ENCODE assay signal across 22 mouse cellular contexts in the genomic region with DNA sequence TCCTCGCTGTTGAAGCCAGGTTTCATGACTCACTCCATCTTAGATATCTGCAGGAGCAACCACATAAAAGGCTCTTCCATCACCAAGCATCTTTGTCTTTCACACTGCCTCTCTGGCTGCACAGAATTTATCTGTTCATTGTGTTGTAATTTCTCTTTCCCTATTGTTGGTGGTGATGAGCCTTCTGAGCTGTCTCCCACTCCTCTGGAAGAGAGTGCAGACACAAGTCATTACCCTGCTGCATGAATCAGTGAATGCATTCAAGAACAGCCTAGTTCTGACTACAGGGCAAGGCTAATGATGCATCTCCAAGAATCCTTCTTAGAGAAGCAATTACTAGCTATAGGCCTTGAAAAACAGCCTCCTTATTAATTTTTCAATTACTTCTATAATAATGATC. TPM values are rescaled to one million over a fixed set of nuclear protein-coding genes. Genes with fewer than 3 reads are reported as not detected.
DNase-seq lines count a peak whose midpoint lies in the region; ATAC-seq lines count a peak whose summit lies in the region.
"Had no signal": no experiment of that assay in that cellular context is flagged by ENCODE, and none has a peak within 500 bp of the region (broad histone marks: within the 10 kb centered on the region; RNA-seq: fewer than 3 reads in every experiment).

No protein-coding gene starts in this region.

- 0 out of 2 replicates have a peak, but pooled peaks have one; percentile 55 for ATAC-seq in hindbrain, embryonic 14.5 days (ENCODE audit: low FRiP score)
- ATAC-seq: forebrain, embryonic 15.5 days; inflammation-experienced regulatory T-cells, adult 6 months had no signal

- no peaks in the 10 kb centered on the region for H3K4me1 ChIP-seq in hindbrain, embryonic 14.5 days (replicated peaks; ENCODE audit: control insufficient read depth, insufficient read depth, low read length)
- no peaks in the 10 kb centered on the region for H3K4me1 ChIP-seq in hindbrain, embryonic 10.5 days (replicated peaks)
- H3K4me1 ChIP-seq in embryonic facial prominence, embryonic 10.5 days, result no peaks in the 10 kb centered on the region
- H3K4me1 ChIP-seq: embryonic facial prominence, embryonic 12.5 days; forebrain, embryonic 15.5 days; heart, embryonic 12.5 days; hindbrain, embryonic 15.5 days had no signal

- no peaks in the 10 kb centered on the region for H3K36me3 ChIP-seq in hindbrain, embryonic 14.5 days (replicated peaks; ENCODE audit: control insufficient read depth, insufficient read depth)
- H3K36me3 ChIP-seq in hindbrain, embryonic 10.5 days, result no peaks in the 10 kb centered on the region
- H3K36me3 ChIP-seq in embryonic facial prominence, embryonic 10.5 days (replicated peaks), result no peaks in the 10 kb centered on the region
- H3K36me3 ChIP-seq: embryonic facial prominence, embryonic 12.5 days; forebrain, embryonic 15.5 days; G1E; heart, embryonic 12.5 days; hindbrain, embryonic 15.5 days had no signal

- no peak overlapping the region for H3K9ac ChIP-seq in hindbrain, embryonic 14.5 days
- H3K9ac ChIP-seq: embryonic facial prominence, embryonic 12.5 days; forebrain, embryonic 15.5 days; heart, embryonic 12.5 days; hindbrain, embryonic 15.5 days had no signal

- H3K4me3 ChIP-seq in hindbrain, embryonic 14.5 days (replicated peaks; ENCODE audit: low read length), result no peak overlapping the region
- H3K4me3 ChIP-seq in hindbrain, embryonic 10.5 days, result no peak overlapping the region
- no peak overlapping the region for H3K4me3 ChIP-seq in embryonic facial prominence, embryonic 10.5 days
- H3K4me3 ChIP-seq: embryonic facial prominence, embryonic 12.5 days; forebrain, embryonic 15.5 days; heart, embryonic 12.5 days; hindbrain, embryonic 15.5 days had no signal

- intact Hi-C loops in left cerebral cortex, postnatal 25 days (cut with DNase I), result no loop called here

- 76% methylated on average over 1 of the region's 1 CpGs for WGBS in hindbrain, embryonic 14.5 days
- WGBS in hindbrain, embryonic 10.5 days, result 83% methylated on average over 1 of the region's 1 CpGs
- WGBS in embryonic facial prominence, embryonic 10.5 days, result 79% methylated on average over 1 of the region's 1 CpGs

- no peak overlapping the region for H3K27ac ChIP-seq in hindbrain, embryonic 14.5 days
- no peak overlapping the region for H3K27ac ChIP-seq in hindbrain, embryonic 10.5 days
- H3K27ac ChIP-seq in embryonic facial prominence, embryonic 10.5 days (replicated peaks), result no peak overlapping the region
- H3K27ac ChIP-seq: embryonic facial prominence, embryonic 12.5 days; forebrain, embryonic 15.5 days; hindbrain, embryonic 15.5 days had no signal

- no peak for DNase-seq in hindbrain, embryonic 14.5 days (ENCODE audit: low spot score)
- DNase-seq in hindbrain, embryonic 10.5 days (ENCODE audit: low spot score), result no peak
- DNase-seq in ES-CJ7 (ENCODE audit: low read depth, low spot score), result peak; percentile 55
- peak; percentile 31 for DNase-seq in ZHBTc4 (ENCODE audit: low read depth, low spot score)
- DNase-seq in retina, postnatal 1 day, result peak; percentile 42
- no peak for DNase-seq in left cerebral cortex, postnatal 25 days (ENCODE audit: low spot score in 2 of 2)
- no peak for DNase-seq in embryonic facial prominence, embryonic 10.5 days (ENCODE audit: low spot score)
- DNase-seq: adrenal gland, adult 2 months; adrenal gland, postnatal 25 days; cerebellum, adult 11 months; cerebellum, adult 8-10 months; cerebellum, postnatal 14 days; embryo, embryonic 11 days; gastrocnemius, postnatal 14 days; kidney, adult 11 months had no signal

- no peaks in the 10 kb centered on the region for H3K27me3 ChIP-seq in hindbrain, embryonic 14.5 days (ENCODE audit: control insufficient read depth, insufficient read depth, low read length)
- H3K27me3 ChIP-seq in hindbrain, embryonic 10.5 days (ENCODE audit: insufficient read depth, poor library complexity, severe bottlenecking), result no peaks in the 10 kb centered on the region
- H3K27me3 ChIP-seq in embryonic facial prominence, embryonic 10.5 days (replicated peaks; ENCODE audit: low read depth, poor library complexity, severe bottlenecking), result no peaks in the 10 kb centered on the region
- H3K27me3 ChIP-seq: embryonic facial prominence, embryonic 12.5 days; forebrain, embryonic 15.5 days; heart, embryonic 12.5 days; hindbrain, embryonic 15.5 days had no signal

- H3K9me3 ChIP-seq in hindbrain, embryonic 14.5 days (ENCODE audit: control insufficient read depth, low read length), result peaks cover 7% of the 10 kb centered on the region; the same call in 1 of the 2 replicates
- H3K9me3 ChIP-seq in hindbrain, embryonic 10.5 days, result no peaks in the 10 kb centered on the region
- H3K9me3 ChIP-seq in embryonic facial prominence, embryonic 10.5 days, result no peaks in the 10 kb centered on the region
- H3K9me3 ChIP-seq: embryonic facial prominence, embryonic 12.5 days; forebrain, embryonic 15.5 days; G1E; heart, embryonic 12.5 days had no signal

- H3K4me2 ChIP-seq in hindbrain, embryonic 14.5 days (replicated peaks), result no peak overlapping the region
- H3K4me2 ChIP-seq: embryonic facial prominence, embryonic 12.5 days; forebrain, embryonic 15.5 days; heart, embryonic 12.5 days; hindbrain, embryonic 15.5 days had no signal

RNA-seq across cellular contexts. Expression of a gene that starts 30.5 kb away (rescaled TPM):
- 7.8 and 8.8 TPM in 2 replicates for polyA plus RNA-seq in hindbrain, embryonic 14.5 days (2014; fragmentation: Nextera tagmentation; extraction: Ambion mirVana)
- polyA plus RNA-seq in hindbrain, embryonic 10.5 days (2016; fragmentation: Nextera tagmentation; extraction: Ambion mirVana), result 0.42 and 0.44 TPM in 2 replicates
- 100 to 1,000 TPM in 1 of 2 experiments, 10 to 100 TPM in 1; 94.9 to 110 TPM for total RNA-seq in left cerebral cortex, postnatal 25 days (2021)
- 0.19 and 0.21 TPM in 2 replicates for polyA plus RNA-seq in embryonic facial prominence, embryonic 10.5 days (2016; fragmentation: Nextera tagmentation; extraction: Ambion mirVana)
- total RNA-seq: common myeloid progenitor, adult 5-6 weeks had no signal
- polyA plus RNA-seq: G1E; inflammation-experienced regulatory T-cells, adult 6 months had no signal

Comparison
In these comparisons a context has a peak if more than half of its experiments do, and no peak if none do; other contexts are left out.
1. DNase-seq: peak in ES-CJ7 (single experiment), ZHBTc4 (single experiment) and retina, postnatal 1 day (single experiment); none in hindbrain, embryonic 14.5 days (single experiment), hindbrain, embryonic 10.5 days (single experiment), left cerebral cortex, postnatal 25 days (0 of 2) and embryonic facial prominence, embryonic 10.5 days (single experiment).